Mouse (Mus musculus) liver, embryonic 11.5 days (tissue): ENCODE data around the gene Gm43552. TPM values are rescaled to one million over a fixed set of nuclear protein-coding genes. Genes with fewer than 3 reads are reported as not detected.
"Not testable (repeated sequence)": the region's sequence is repeated elsewhere in the genome, so short reads cannot be mapped to it uniquely, and the experiment has no call there.

ENCODE experiments used
- ATAC-seq: fragments of 200-750 bp; cut with Nextera tagmentation; replicated peaks from 2 replicates; pipeline ENCODE4 v1.8.0; 2017; ENCODE audit warnings: moderate number of reproducible peaks, mild to moderate bottlenecking, moderate TSS enrichment, moderate library complexity; ENCODE audit not compliant: low FRiP score
- DNase-seq: peaks from one replicate; pipeline ENCODE4 v3.0.0-alpha.2; 2017; ENCODE audit warnings: low spot score
- H3K27ac ChIP-seq: fragments of 300-500 bp; sonication (generic); 2 replicates; pipeline ENCODE4 v1.5.1; 2014; ENCODE audit warnings: mild to moderate bottlenecking, low read depth, low read length, control low read depth
- H3K27me3 ChIP-seq: fragments of 300-500 bp; sonication (generic); replicated peaks from 2 replicates; pipeline ENCODE4 v1.6.1; 2014; ENCODE audit warnings: low read length, mixed read lengths; ENCODE audit not compliant: control insufficient read depth, insufficient read depth
- H3K36me3 ChIP-seq: fragments of 300-500 bp; sonication (generic); 2 replicates; pipeline ENCODE4 v1.6.1; 2014; ENCODE audit warnings: mild to moderate bottlenecking, low read length, moderate library complexity, mixed read lengths; ENCODE audit not compliant: control insufficient read depth, insufficient read depth
- H3K4me1 ChIP-seq: fragments of 300-500 bp; sonication (generic); replicated peaks from 2 replicates; pipeline ENCODE4 v1.6.1; 2014; ENCODE audit warnings: low read length, mixed read lengths; ENCODE audit not compliant: control insufficient read depth, insufficient read depth
- H3K4me2 ChIP-seq: fragments of 300-500 bp; sonication (generic); 2 replicates; pipeline ENCODE4 v1.6.1; 2014; ENCODE audit warnings: mild to moderate bottlenecking, control low read depth, moderate library complexity
- H3K4me3 ChIP-seq: fragments of 300-500 bp; sonication (generic); 2 replicates; pipeline ENCODE4 v1.5.1; 2014; ENCODE audit warnings: low read depth, low read length, control low read depth
- H3K9ac ChIP-seq: fragments of 300-500 bp; sonication (generic); 2 replicates; pipeline ENCODE4 v1.6.1; 2014; ENCODE audit warnings: low read depth, low read length, control low read depth
- H3K9me3 ChIP-seq: fragments of 300-500 bp; sonication (generic); 2 replicates; pipeline ENCODE4 v1.6.1; 2016; ENCODE audit warnings: low read length, inconsistent platforms, mixed read lengths; ENCODE audit not compliant: control insufficient read depth
- WGBS: fragments of 180-500 bp; shearing (Covaris S2); extraction: QIAGEN DNeasy Blood & Tissue Kit; methylation state at CpG from one replicate; pipeline ENCODE4 v1.1.7; 2014; 5-methylcytosine and 5-hydroxymethylcytosine counted together
- polyA plus RNA-seq: library from polyadenylated mRNA; unstranded; fragments of >200 nt; fragmentation: Nextera tagmentation; extraction: Ambion mirVana; gene quantifications from 2 replicates; pipeline ENCODE4 v1.2.1, GENCODE M21; 2014

The Gm43552 gene
- polyA plus RNA-seq, 1 experiment from 2014 or later, result not detected

GRCm38 (mm10) chr5:65482996-65483395 lies 9.6 kb downstream of the Gm43552 start:
- no peak overlapping the region for H3K9ac ChIP-seq
- H3K4me2 ChIP-seq, result no peak overlapping the region
- H3K27ac ChIP-seq, result no peak overlapping the region
- 83% methylated on average over 4 of the region's 4 CpGs for WGBS
- no peaks in the 10 kb centered on the region for H3K27me3 ChIP-seq
- ATAC-seq (no peak), DNase-seq (no peak)
- no peak overlapping the region for H3K4me3 ChIP-seq
- H3K36me3 ChIP-seq, result no peaks in the 10 kb centered on the region
- H3K9me3 ChIP-seq, result no peaks in the 10 kb centered on the region
- H3K4me1 ChIP-seq, result peaks cover 17% of the 10 kb centered on the region

DNA sequence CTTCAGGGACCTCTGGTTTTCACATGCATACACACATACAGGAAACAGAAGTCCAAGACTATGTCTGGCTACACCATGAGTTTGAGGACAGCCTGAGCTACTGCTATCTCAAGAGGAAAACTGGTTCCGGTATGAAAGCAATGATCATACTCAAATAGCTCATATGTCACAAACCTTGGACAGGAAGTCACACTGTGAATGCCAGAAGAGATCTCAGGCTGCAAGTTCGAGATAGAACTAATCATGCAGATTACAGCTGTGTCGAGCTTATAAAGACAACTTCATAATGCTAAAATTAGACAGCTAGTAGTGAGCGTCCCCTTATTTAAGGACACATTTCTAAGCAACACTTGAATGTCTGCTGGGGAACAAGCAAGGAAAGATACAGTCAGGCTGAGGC lies 12.1 kb downstream of the Gm43552 start:
- ATAC-seq, result peak; percentile 46

DNA sequence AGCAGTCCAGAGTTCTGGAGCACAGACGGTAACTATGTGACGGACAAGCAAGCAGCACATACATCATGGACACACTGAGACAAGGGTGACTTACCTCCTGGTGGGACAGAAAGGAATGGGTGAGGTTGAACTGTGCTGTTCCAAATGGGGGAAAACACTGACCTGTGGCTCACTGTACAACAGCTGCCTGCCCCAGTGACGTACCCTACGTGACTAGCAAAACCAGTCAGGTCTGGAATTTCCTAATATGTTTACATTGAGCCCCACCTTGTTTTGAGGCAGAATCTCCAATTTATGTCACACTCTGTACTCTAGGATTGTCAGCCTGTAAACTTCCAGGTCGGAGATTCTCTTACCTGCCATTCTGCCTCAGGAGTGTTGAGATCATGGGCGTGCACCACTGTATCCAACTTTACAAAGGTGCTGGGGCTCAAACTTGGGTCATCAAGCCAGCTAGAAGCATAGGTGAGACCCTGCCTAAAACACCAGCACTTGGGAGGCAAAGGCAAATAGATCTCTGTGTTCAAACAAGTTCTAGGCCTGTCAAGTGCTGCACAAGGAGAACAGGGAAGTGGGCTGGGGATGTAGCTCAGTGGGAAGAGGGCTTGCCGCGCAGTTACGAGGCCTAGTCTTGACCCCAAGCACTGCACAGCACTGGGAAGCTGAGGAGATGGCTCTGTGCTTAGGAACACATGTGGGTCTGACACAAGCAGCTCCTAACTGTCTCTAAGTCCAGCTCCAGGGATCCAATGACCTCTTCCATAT lies 12.8 kb downstream of the Gm43552 start:
- ATAC-seq (no peak), DNase-seq (no peak)
- no peaks in the 10 kb centered on the region for H3K9me3 ChIP-seq
- H3K9ac ChIP-seq, result no peak overlapping the region
- peak overlapping the region; percentile 32; the same call in 1 of the 2 replicates for H3K27ac ChIP-seq
- H3K27me3 ChIP-seq, result no peaks in the 10 kb centered on the region
- no peak overlapping the region for H3K4me3 ChIP-seq
- peaks cover 22% of the 10 kb centered on the region for H3K4me1 ChIP-seq
- H3K36me3 ChIP-seq, result no peaks in the 10 kb centered on the region
- H3K4me2 ChIP-seq, result peak overlapping the region; percentile 9; the same call in 1 of the 2 replicates
- whole genome bisulfite sequencing, result 85% methylated on average over 9 of the region's 9 CpGs

More for the DNA sequence above, 12.1 kb downstream of the Gm43552 start:
- no peak overlapping the region for H3K4me3 ChIP-seq
- H3K9ac ChIP-seq, result no peak overlapping the region
- H3K27ac ChIP-seq, result peak overlapping the region; percentile 32; the same call in 1 of the 2 replicates
- peaks cover 22% of the 10 kb centered on the region for H3K4me1 ChIP-seq
- no peaks in the 10 kb centered on the region for H3K27me3 ChIP-seq
- 35% methylated on average over 4 of the region's 4 CpGs for WGBS
- no peaks in the 10 kb centered on the region for H3K9me3 ChIP-seq
- no peaks in the 10 kb centered on the region for H3K36me3 ChIP-seq
- H3K4me2 ChIP-seq, result peak overlapping the region; percentile 9; the same call in 1 of the 2 replicates
- no peak for DNase-seq

DNA sequence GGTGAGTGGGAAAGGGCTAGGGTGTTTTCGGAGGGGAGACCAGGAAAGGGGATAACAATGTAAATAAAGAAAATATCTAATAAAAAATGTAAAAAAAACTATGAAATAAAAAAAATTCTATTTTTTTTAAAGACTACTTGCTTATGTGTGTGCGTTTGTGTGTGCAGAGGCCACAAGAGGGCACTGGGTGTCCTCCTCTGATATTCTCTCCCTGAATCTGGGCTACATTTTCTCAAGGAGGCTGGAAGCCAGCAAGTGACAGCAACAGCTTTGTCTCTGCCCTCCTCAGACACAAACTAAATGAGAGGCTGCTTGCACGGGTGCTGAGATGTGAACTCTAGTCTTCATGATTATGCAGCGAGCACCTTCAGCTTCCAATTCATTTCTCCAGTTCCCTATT lies 14.4 kb downstream of the Gm43552 start:
- Histone ChIP-seq H3K4me2 (no peak overlapping the region), H3K4me1 (peaks cover 16% of the 10 kb centered on the region), H3K36me3 (no peaks in the 10 kb centered on the region), H3K27me3 (no peaks in the 10 kb centered on the region), H3K27ac (no peak overlapping the region), H3K9ac (no peak overlapping the region), H3K9me3 (no peaks in the 10 kb centered on the region), H3K4me3 (no peak overlapping the region)
- DNase-seq (no peak), ATAC-seq (no peak)
- 69% methylated on average over 4 of the region's 4 CpGs for WGBS

DNA sequence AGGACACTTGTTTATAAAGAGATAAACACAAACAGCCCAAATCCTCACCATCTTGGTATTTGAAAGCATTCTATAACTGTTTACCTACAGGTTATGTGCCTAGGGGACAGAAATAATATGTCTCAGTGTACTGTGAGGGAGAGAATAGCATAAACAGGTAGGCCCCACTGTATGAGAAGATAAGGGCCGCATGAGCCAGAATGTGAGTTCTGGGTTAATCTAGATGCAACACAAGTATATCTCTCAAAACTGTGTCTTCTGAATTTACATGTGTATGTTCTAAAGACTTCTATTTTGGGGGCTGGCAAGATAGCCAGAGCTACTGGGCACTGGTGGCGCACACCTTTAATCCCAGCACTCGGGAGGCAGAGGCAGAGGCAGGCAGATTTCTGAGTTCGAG lies 15.9 kb downstream of the Gm43552 start:
- DNase-seq, result not testable (repeated sequence)

GRCm38 (mm10) chr5:65475806-65476205 lies 16.8 kb downstream of the Gm43552 start:
- Histone ChIP-seq H3K27me3 (no peaks in the 10 kb centered on the region), H3K27ac (0 out of 2 replicates have a peak overlapping the region, but pooled peaks have one; percentile 22)
- no peak for DNase-seq

More for the DNA sequence above, 15.9 kb downstream of the Gm43552 start:
- not testable (repeated sequence) for H3K27me3 ChIP-seq, H3K9ac ChIP-seq, H3K4me3 ChIP-seq, H3K9me3 ChIP-seq, H3K36me3 ChIP-seq, H3K27ac ChIP-seq, H3K4me2 ChIP-seq
- 63% methylated on average over 4 of the region's 4 CpGs for WGBS
- peak; percentile 87 for ATAC-seq
- peaks cover 16% of the 10 kb centered on the region for H3K4me1 ChIP-seq

GRCm38 (mm10) chr5:65469766-65470165 lies 22.9 kb downstream of the Gm43552 start:
- H3K9ac ChIP-seq, result no peak overlapping the region
- H3K27me3 ChIP-seq, result no peaks in the 10 kb centered on the region
- no peak for ATAC-seq
- no peak overlapping the region for H3K4me2 ChIP-seq
- 88% methylated on average over 6 of the region's 6 CpGs for WGBS
- no peak for DNase-seq
- H3K4me1 ChIP-seq, result no peaks in the 10 kb centered on the region
- no peaks in the 10 kb centered on the region for H3K9me3 ChIP-seq
- no peaks in the 10 kb centered on the region for H3K36me3 ChIP-seq
- H3K4me3 ChIP-seq, result no peak overlapping the region
- no peak overlapping the region for H3K27ac ChIP-seq

More at GRCm38 (mm10) chr5:65475806-65476205, 16.8 kb downstream of the Gm43552 start:
- Histone ChIP-seq H3K4me3 (no peak overlapping the region), H3K9ac (no peak overlapping the region), H3K36me3 (no peaks in the 10 kb centered on the region), H3K4me1 (peaks cover 14% of the 10 kb centered on the region), H3K4me2 (no peak overlapping the region), H3K9me3 (no peaks in the 10 kb centered on the region)
- ATAC-seq, result no peak
- 55% methylated on average over 2 of the region's 2 CpGs for WGBS

- Histone ChIP-seq H3K4me3 (no peak overlapping the region), H3K27ac (no peak overlapping the region), H3K9me3 (no peaks in the 10 kb centered on the region), H3K4me1 (no peaks in the 10 kb centered on the region), H3K27me3 (no peaks in the 10 kb centered on the region), H3K4me2 (no peak overlapping the region), H3K9ac (no peak overlapping the region), H3K36me3 (no peaks in the 10 kb centered on the region)
- WGBS, result 55% methylated on average over 3 of the region's 3 CpGs
- DNase-seq (no peak), ATAC-seq (no peak)
Observed at GRCm38 (mm10) chr5:65466911-65467310, 25.7 kb downstream of the Gm43552 start.

- no peak overlapping the region for H3K27ac ChIP-seq
Observed at GRCm38 (mm10) chr5:65460361-65460760, 32.3 kb downstream of the Gm43552 start.

More at GRCm38 (mm10) chr5:65460361-65460760, 32.3 kb downstream of the Gm43552 start:
- no peak for DNase-seq
- 78% methylated on average over 14 of the region's 14 CpGs for WGBS
- Histone ChIP-seq H3K9me3 (no peaks in the 10 kb centered on the region), H3K27me3 (no peaks in the 10 kb centered on the region), H3K36me3 (no peaks in the 10 kb centered on the region), H3K4me1 (peaks cover 3% of the 10 kb centered on the region; the same call in 1 of the 2 replicates), H3K4me3 (no peak overlapping the region), H3K9ac (no peak overlapping the region), H3K4me2 (no peak overlapping the region)
- no peak for ATAC-seq
